Mouse (Mus musculus): ENCODE results near the gene Pip4k2a.

- TF ChIP-seq GATA1 (IDR thresholded peaks at IDR 0.05; ENCODE audit: borderline replicate concordance, low read length) (no peak), FLI1 (IDR thresholded peaks at IDR 0.05; ENCODE audit: low read length) (no peak)
Measured at GRCm38 (mm10) chr2:18814447-18814804, 183.5 kb downstream of the Pip4k2a start.

Measured in megakaryocyte, embryonic 14.5 days (primary cell).